Mouse (Mus musculus) brain, embryonic 18.5 days (tissue): ENCODE measurements around the gene Gjc2.

Experiments used
- DNase-seq: peaks from one replicate; pipeline ENCODE4 v3.0.0-alpha.2; 2012; ENCODE audit warnings: low read depth, low spot score

Gjc2 gene

DNA sequence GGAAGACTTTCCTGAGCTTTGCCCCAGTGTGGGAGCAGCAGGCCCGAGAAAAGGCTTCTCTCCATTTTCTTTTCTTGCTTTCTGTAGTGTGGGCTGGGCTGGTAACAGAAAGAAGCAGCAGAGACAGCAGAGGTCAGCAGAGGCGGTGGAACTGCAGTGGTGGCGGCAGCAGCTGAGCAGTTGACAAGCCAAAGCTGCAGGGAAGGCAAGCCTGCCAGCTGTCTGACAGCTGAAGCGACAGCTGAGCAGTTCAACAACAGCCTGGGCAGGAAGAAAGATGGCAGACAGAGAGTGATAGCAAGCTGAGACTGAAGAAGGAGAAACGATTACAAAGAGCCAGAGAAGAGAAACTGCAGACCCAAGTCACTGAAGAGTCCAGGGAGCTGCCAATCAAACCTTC is 21.6 kb downstream of the Gjc2 start:
- no peak for DNase-seq

DNA sequence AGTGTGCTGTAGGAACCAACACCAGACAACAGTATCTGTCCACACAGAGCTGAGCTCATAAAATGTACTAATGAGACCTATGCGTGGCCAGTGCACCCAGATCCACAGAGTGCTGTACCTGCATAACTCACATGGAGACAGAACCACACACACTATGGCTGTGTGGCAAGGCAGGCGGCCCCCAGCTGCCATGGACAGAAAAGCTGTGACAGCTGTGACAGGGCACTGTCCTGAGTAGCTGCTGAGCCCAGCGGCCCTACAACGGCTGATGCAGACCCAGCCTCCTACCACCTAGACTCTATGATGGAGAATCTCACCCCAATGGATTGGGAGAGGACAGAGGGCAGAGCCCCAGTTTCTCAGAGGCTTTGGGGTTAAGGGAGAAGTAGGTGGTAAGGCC is 23.5 kb downstream of the Gjc2 start:
- DNase-seq, result no peak

DNA sequence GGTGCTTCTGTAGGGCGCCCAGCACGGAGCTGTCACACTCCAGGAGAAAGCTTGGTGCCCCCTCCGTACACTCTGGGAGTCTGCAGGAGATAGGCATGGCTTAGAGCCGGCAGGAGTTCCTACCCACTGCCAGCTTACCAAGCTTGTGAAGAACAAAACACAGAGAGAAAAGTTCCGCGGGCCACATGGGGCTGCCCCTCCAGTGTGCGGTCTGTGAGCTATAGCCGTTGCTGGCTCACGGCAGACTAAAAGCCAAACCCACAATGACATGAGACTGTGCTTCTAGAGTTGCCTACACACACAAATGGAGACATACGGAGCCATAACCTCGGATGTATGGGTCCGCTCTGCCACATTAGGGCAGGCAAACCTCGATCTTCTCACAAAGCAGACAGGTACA is 23.9 kb downstream of the Gjc2 start:
- no peak for DNase-seq

DNA sequence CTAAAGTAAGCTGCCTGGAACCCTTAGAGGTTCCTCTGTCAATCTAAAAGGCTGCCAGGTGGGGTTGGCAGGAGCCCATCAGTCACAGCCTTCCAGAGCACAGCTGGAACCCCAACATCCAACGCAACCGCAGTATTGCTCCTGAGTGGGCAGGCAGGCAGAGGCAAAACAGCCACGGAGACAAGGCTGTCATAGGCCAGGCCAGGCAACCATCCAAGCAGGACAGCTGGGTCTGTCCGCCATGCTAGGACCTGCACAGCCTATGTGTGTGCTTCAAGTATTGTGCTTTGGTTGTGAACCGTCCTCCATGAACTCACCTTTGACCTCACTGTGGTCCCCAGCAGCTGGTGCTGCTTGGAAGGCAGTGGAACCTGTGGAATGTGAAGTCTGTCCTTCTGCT is 27.1 kb downstream of the Gjc2 start:
- DNase-seq, result no peak

DNA sequence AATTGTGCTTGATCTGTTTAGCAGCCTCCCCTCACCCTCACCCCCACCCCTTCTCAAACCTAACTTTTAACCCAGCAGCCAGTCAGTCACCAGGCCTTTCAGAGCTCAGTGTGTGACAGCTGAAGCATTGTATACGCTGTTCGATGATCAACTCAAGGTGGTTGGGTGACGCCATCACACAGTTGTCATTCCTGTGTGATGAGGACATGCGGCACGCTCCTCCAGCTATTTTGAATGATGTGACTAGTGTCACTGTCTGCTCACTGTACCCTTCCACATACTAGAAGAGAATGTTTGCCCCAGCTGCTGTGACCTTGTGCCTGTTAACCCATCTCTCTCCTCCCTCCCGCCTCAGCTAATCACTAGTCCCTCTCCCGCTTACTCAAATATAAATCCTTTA is 28.8 kb downstream of the Gjc2 start:
- DNase-seq, result no peak

DNA sequence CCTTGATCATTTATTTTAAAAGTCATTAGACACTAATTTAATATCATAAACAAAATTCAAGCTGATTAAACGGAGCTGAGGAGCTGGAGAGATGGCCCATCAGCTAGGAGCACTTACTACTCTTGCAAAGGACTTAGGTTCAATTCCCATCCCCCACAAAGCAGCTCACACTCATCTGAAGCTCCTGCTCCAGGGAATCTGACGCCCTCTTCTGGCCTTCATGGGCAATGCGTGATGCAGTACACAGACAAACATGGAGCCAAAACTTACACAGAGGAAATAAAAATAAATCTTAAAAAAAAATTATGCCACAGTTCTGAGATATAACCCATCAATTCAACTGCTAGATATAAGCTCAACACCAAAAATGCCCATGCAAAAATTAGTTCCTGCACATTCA is 31.3 kb downstream of the Gjc2 start:
- no peak for DNase-seq

DNA sequence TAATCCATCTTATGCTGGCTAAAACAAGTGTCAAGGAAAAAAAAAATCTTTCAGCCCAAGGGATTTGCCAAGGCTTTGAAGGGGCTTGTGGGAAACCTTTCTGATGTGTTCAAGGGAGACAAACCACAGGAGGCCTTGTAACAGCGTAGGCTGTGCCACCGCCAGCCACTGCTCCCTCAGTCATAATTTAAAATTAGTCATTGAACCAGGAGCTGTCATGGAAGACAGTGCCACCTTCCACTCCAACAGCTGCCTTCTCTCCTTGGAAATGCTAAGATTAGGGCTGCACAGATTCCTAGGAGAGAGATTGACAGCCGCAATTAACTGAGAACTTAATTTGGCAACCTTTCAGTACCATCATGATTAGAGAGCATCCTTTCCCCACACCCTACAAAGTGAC is 33.7 kb downstream of the Gjc2 start:
- no peak for DNase-seq

DNA sequence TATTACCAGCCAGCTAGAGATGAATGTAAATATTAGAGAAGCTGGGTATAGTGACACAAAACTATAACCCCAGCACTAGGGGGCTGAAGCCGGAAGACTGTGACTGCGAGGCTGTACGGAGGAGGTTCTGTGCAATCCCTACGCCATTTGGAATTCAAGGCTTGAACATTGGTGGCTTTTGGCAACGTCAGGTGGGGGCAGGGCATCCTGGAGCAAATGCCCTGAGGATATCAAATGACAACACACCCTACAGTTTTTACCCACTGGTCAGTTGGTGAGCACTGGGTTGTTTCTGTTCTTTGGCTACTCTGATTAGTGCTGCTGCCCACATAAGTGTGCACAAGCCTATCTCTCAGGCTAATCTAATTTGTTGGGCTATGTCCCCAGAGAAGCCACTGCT is 40.1 kb downstream of the Gjc2 start:
- no peak for DNase-seq

DNA sequence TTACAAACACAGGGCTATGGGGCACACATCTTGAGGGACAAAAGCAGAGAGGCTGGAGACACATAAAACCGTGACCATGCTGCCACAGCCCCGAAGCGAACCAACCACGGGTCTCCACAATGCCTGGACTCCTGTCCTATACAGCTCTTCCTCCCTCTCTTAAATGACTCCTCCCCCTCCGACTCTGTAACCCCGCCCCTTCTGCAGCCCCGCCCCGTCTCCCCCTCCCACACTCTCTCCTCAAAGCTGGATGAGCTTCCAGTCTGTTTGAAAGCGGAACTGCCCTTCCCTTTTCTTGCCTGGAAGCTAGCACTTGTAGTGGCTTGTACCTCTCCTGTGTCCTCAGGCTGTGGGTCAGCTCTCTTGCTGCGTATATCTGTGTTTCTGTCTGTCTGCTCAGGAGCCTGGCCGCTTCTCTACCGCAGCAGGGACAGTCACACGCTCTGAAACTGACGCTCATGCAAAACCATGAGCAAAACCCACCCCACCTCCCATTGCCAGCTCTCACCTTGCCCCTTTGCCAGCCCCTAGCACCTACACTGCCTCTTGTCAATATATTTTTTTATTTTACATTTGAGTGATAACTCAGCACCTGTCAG is 41.1 kb downstream of the Gjc2 start:
- DNase-seq, result no peak

DNA sequence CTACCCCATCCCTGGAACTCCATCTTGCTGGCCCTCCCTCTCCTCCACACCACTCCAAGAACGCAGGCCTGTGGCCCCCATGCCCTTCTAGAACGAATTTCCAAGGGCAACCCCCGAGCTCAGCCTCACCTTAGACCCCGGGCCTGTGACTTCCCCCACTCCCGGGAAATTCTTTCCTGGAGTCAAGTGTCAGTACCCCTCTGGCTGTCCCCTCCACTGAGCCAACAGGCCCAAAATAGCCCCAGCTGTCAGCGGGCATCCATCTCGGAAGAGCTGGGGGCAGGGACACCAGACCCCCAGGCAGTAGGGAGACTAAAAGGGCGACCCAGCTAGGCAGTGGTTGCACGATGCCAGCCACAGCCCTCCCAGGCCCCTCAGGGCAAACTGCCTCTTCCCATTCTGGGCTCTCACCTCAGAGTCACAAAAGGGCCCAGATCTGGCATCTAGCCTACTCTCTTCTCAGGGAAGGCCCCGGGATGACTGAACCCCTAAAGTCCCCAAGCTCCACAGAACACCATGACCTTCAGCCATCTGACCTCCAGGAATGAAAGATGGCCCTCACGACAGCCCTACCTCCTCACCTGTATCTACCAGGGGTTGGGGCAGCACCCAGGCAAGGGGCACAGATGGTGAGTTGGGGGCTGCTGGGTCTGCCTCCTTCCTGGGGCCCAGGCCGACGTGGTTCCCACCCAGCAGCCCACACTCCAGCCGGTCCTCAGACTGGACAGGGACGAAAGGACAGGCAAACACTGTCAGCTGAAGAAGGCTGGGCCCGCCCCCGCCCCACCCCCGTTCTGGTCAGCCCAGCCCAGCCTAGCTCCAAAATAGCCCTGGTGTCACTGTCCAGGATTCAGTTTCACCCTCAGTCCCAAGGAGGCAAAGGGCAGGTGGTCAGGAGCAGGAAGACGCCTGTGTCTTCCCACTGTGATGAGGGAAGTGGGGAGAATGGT is 44.2 kb downstream of the Gjc2 start:
- DNase-seq, result no peak

DNA sequence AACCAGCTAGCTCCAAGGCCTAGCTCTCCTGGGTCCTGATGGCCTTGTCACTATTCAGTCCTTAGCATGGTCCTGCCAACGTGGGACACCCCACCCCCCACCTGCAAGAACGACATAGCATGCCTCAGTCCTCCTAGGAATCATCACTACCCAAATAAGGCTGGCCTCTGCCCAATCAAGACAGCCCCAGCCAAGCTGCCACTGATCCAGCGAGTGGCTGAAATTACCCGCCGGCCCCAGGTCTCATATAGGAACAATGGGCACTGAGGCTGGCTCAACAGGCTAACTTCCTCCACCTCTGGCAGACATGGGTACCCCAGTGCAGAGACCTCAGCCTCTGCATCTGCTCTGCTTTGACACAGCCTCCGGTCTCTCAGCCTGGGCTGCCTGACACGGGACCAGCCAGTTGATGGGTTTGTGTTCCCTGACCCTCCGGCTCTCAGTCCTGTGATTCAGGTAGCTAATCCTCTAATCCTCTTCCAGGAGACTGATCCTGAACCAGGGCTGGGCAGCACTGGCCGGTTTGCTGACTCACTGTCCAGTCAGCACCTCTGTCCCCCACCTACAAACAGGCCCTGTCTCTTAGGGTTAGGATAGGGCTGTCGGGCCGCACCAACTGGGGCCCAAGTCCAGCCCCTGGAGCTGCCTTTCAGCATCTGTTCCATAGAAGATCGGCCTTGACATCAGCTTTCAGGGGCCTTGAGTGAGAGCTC is 45.9 kb downstream of the Gjc2 start:
- DNase-seq, result no peak

DNA sequence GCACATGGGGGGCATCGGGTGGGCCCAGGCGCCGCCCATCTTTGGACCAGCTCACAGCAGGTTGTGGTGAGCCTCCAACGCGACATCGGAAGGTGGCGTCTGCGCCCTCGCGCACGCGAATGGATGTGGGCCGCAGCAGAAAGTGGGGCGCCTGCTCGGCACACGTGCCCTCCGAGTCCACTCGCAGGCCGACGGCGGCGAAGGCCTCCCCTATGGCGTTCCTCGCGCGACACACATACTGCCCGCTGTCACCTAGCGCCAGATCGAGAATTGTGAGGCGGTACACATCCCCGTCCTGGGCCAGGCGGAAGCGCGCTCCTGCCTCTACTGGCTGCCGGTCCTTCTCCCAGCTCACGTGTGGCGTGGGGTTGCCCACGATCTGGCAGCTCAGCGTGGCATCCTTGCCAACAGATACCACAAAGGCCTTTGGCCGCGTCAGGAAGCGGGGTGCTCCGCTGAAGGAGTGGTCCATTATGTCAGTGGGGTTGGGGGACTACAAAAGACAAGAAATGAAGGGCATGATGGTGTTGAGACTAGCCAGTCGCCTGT is 47.0 kb downstream of the Gjc2 start, which contains the start of gene Obscn:
Gene Obscn (minus strand): TSS at position 499 of the 549 bp plus-strand sequence.
- no peak for DNase-seq

DNA sequence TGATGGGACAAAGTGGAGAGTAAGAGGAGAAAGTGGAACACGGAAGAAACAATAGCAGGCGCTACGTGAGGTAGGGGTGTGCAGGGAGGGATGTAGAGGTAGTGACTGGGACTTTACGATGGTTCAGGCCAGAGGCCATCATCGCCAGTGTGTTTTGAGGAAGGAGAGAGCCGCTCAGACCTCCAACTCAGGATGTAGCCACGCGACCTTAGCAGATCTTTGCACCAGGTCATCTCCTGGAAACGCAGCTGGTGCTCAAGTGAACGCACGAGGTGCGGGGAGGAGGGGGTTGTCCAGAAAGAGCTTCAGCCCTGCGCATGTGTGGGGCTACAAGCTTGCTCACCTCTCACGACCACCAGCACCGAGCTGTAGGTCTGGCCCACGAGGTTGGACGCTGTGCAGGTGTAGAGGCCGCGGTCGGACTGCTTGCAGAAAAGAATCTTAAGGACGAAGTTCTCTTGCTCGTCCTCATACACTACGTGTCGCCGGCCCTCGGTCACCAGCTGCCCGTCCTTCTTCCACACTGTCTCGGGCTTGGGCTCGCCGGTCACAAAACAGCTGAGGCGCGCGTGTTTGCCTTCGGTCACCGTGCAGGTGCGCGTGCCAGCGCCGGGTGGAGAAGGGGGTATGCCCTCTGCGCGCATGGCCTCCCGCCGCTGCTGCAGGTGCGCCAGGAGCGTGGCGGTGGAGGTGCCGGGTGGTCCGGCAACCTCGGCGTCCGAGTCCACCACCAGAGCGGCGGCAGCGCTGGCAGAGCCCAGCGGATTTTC is 47.8 kb downstream of the Gjc2 start:
- no peak for DNase-seq

DNA sequence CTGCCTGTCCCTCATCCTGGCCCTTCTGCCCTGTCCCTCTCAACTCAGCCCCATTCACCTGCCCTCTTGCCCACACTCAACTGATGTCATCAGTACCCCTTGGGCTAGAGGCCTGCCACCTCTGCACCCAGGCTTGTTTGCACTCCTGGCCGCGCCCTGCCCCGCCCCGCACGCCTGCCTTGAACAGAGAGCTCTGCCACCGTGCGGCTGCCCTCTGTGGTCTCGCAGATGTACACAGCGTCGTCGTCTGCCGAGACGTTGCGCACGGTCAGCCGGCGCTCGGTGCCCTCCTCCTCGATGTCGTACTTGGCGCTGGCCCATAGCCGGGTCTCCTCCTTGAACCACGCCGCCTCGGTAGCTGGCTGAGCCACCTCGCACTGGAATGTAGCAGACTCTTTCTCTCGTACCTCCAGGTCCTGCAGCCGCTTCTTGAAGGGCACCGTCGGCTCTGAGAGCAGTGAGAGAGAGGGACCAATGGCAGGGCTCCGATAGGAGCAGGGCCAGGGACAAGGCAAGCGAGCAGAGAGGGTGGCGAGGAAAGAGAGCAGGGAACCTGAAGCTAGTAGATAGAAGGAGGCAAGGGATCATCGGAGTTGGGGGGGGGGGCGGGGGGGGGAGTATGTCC is 48.5 kb downstream of the Gjc2 start:
- DNase-seq, result no peak

DNA sequence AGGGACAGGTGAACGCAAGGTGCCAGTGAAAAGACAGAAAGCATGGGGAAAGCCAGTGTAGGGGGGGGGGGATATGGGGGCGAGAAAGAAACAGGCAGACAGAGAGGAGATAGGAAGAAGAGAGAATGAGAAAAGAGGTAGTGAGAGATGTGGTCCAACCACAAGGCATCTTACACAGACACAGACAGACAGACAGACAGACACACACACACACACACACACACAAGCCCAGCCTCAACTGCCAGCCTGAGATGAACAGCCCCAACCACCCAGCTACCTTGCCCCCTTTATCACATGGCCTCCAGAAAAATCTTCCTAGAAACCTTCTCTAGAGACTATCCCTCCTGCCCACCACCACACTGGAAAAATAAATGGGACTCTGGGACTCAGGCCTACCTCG is 50.9 kb downstream of the Gjc2 start:
- DNase-seq, result no peak

DNA sequence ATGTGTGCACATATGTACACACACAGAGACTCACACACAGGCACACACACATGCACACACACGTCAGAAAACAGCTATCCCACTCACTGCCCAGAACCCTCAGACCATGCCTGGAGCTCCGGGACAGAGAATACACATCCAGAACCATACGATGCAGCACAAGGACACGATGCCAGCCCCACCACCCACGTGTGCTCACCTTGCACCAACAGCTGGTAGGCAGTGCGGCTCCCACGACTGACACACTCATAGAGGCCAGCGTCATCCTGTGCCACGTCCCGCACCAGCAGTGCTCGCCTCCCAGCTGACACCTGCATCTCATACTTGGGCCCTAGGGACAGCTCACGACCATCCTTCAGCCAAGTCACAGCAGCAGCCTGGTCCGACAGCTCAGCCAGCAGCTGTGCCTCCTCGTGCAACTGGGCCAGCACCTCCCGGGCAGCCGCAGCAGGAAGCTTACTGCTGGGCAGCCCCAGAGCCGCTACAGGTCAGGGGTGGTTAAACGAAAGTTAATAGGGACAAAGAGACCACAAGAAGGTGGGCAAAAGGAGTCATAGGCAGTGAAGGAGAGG is 51.6 kb downstream of the Gjc2 start:
- DNase-seq, result no peak

DNA sequence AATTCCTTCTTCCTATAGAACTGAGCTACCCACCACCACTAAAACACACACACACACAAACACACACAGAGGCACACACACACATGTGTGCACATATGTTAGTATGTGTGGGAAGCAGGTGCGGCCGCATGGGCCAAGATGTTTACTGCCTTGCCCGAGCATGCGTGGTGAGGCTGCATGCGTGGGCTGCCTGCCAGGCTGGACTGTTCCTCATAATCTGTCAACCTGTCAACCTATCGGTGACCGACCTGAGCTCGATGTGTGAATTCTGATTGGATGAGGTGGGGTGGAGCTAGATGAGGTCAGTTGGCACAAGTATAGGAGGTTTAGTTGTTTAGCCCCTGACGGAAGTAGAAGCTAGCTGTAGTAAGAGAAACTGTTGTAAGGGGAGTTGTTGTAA is 52.2 kb downstream of the Gjc2 start:
- no peak for DNase-seq
